Mouse (Mus musculus) intestine, embryonic 15.5 days (tissue): ENCODE results near the gene Dennd2a. TPM values are rescaled to one million over a fixed set of nuclear protein-coding genes. Genes with fewer than 3 reads are reported as not detected.

Source experiments
- ATAC-seq: fragments of 200-750 bp; cut with Nextera tagmentation; 2 replicates; pipeline ENCODE4 v1.8.0; 2017; ENCODE audit warnings: moderate TSS enrichment, moderate library complexity
- H3K27ac ChIP-seq: fragments of 300-500 bp; sonication (generic); 2 replicates; pipeline ENCODE4 v1.5.1; 2015; ENCODE audit warnings: mild to moderate bottlenecking, inconsistent platforms
- H3K27me3 ChIP-seq: fragments of 300-500 bp; sonication (generic); replicated peaks from 2 replicates; pipeline ENCODE4 v1.6.1; 2015; ENCODE audit warnings: inconsistent platforms
- H3K36me3 ChIP-seq: fragments of 300-500 bp; sonication (generic); 2 replicates; pipeline ENCODE4 v1.6.1; 2015; ENCODE audit warnings: inconsistent platforms
- H3K4me1 ChIP-seq: fragments of 300-500 bp; sonication (generic); replicated peaks from 2 replicates; pipeline ENCODE4 v1.6.1; 2015; ENCODE audit warnings: inconsistent platforms
- H3K4me2 ChIP-seq: fragments of 300-500 bp; sonication (generic); replicated peaks from 2 replicates; pipeline ENCODE4 v1.6.1; 2015; ENCODE audit warnings: mild to moderate bottlenecking, inconsistent platforms
- H3K4me3 ChIP-seq: fragments of 300-500 bp; sonication (generic); replicated peaks from 2 replicates; pipeline ENCODE4 v1.5.1; 2015; ENCODE audit warnings: inconsistent platforms
- H3K9ac ChIP-seq: fragments of 300-500 bp; sonication (generic); 2 replicates; pipeline ENCODE4 v1.6.1; 2015; ENCODE audit warnings: inconsistent platforms
- H3K9me3 ChIP-seq: fragments of 300-500 bp; sonication (generic); 2 replicates; pipeline ENCODE4 v1.6.1; 2016; ENCODE audit warnings: inconsistent platforms
- WGBS: fragments of 180-500 bp; shearing (Covaris S2); methylation state at CpG from one replicate; pipeline ENCODE4 v1.1.7; 2015; 5-methylcytosine and 5-hydroxymethylcytosine counted together
- polyA plus RNA-seq: library from polyadenylated mRNA; unstranded; fragments of >200 nt; fragmentation: Nextera tagmentation; extraction: Ambion mirVana; gene quantifications from 2 replicates; pipeline ENCODE4 v1.2.1, GENCODE M21; 2015

Dennd2a gene
- polyA plus RNA-seq, 1 experiment from 2014 or later, result 12.3 TPM

DNA sequence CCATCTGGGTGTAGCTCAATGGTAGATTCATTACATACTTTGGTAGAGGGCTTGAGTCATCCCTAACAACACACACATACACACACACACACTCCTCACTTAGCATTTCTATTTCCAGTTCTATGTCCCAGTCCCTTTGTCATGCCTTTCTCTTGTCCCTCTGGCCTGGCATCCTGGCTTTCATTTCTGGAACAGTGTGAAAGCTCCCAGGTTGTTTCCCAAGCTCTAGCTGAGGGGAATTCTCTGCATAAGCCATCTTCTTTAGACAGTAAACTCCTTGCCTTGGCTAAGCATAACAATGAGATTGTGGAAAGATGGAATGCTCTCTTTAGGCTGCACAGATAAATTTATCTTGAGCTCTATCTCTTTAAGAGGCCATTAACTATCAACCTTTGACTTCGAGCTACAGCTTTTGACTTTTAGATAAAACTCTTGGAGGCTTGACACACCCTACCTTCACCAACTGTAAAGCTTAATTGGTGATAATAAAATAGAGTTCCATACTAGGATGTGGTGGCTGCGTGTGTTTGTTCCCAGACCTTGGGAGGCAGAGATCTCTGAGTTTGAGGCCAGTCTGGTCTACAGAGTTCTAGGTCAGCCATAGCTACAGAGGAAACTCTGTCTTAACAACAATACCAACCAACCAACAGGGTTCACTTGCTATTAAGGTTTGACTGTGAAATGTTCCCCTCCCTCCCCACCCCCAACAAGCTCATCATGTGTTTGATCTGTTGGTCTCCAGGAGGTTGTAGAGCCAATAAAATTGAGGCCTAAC, 123.4 kb downstream of the Dennd2a start:
- Histone ChIP-seq H3K27me3 (no peaks in the 10 kb centered on the region), H3K27ac (no peak overlapping the region), H3K4me2 (no peak overlapping the region), H3K9me3 (no peaks in the 10 kb centered on the region), H3K4me1 (no peaks in the 10 kb centered on the region), H3K36me3 (no peaks in the 10 kb centered on the region), H3K9ac (no peak overlapping the region), H3K4me3 (no peak overlapping the region)
- ATAC-seq, result peak; percentile 81
- 50% methylated on average over 2 of the region's 2 CpGs for WGBS

DNA sequence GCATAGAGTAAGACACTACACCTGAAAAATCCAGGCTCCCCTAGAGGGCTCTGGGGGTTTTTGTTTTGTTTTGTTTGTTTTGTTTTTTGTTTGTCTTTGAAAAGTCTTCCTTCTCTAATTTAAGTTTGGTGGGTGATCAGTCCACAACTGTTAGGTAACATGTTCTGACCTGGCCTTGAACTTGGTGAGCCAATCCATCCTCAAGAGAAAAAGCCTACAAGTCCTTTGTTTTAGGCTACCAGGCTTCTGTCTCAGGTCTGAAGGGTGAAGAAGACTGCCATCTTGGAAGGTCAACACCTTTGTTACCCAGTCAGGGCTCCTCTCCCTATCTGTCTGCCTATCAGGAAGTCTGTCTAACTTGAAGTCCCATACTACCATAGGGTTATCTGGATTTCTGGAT, 124.0 kb downstream of the Dennd2a start:
- H3K27ac ChIP-seq, result no peak overlapping the region
- no peaks in the 10 kb centered on the region for H3K36me3 ChIP-seq
- no peak overlapping the region for H3K4me3 ChIP-seq
- peak; percentile 29 for ATAC-seq
- H3K4me2 ChIP-seq, result no peak overlapping the region
- no peaks in the 10 kb centered on the region for H3K4me1 ChIP-seq
- no peak overlapping the region for H3K9ac ChIP-seq
- no peaks in the 10 kb centered on the region for H3K9me3 ChIP-seq
- H3K27me3 ChIP-seq, result no peaks in the 10 kb centered on the region

DNA sequence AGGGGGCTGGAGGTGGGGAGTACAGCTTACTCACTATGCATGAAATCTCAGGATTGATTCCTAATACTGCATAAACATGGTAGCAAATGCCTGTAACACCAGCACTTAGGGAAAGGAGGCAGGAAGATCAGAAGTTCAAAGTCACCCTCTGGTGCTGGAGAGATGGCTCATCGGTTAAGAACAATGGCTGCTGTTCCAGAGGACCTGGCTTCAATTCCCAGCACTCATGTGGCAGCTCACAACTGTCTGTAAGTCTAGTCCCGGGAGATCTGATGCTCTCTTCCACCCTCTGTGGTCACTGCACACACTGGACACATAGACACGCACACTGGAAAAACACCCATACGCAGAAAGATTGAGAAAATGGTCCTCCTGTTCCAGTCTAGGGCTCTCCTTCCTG, 124.5 kb downstream of the Dennd2a start:
- Histone ChIP-seq H3K4me1 (no peaks in the 10 kb centered on the region), H3K4me2 (no peak overlapping the region), H3K9me3 (no peaks in the 10 kb centered on the region), H3K27me3 (no peaks in the 10 kb centered on the region), H3K9ac (no peak overlapping the region), H3K4me3 (no peak overlapping the region), H3K36me3 (no peaks in the 10 kb centered on the region), H3K27ac (no peak overlapping the region)
- no peak for ATAC-seq
- WGBS, result 82% methylated on average over 4 of the region's 4 CpGs

DNA sequence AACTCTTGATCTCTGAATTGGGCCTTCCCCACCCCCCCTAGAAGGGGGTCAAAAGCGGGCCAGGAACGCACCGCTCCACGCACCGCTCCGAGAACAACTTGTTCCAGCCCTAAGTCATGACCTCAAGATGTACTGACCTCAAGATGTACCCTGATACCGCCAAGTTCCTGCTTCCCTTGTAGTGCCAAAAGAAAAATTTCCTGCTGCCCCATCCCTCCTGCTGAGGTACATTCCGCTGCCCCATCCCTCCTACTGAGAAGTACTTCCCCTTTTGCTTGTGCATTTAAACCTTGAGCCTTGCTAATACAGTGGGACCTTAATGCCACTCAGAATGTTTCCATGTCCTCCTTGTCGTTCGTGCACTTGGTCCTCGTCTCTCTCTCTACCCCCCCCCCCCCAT, 126.9 kb downstream of the Dennd2a start:
- Histone ChIP-seq H3K36me3 (no peaks in the 10 kb centered on the region), H3K9ac (no peak overlapping the region), H3K4me3 (no peak overlapping the region), H3K4me2 (no peak overlapping the region), H3K9me3 (no peaks in the 10 kb centered on the region), H3K27ac (no peak overlapping the region), H3K4me1 (no peaks in the 10 kb centered on the region), H3K27me3 (no peaks in the 10 kb centered on the region)
- no peak for ATAC-seq
- 79% methylated on average over 11 of the region's 11 CpGs for WGBS

DNA sequence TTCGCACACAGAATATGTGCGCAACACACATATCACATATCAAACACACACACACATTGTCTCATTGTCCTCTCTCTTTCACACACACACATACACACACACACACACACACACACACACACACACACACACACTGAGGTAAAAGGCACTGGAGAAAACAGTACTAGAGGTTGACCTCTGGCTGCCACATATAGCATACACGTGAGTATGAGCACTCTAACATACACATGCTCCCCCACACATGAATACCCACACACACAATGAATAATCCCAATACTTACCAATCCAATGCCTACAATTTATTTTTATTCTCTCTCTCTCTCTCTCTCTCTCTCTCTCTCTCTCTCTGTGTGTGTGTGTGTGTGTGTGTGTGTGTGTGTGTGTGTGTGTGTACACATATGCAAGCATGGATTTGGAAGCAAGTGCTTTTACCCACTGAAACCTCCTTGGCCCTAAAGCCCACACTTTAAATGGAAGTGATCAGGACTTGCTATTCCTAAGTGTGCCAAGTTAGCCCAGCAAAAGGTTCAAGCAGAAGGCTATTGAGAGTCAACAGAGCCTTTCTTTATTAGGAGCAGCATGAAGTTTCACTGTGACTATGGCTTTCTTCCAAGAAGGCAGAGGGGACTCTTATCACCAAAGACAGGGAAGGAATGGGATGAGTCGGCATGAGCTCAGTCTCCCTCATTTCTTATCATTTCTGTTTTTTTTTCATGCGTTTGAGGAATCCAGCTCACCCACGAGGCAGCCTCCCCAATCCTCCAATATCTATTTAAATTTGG, 128.5 kb downstream of the Dennd2a start:
- Histone ChIP-seq H3K4me1 (no peaks in the 10 kb centered on the region), H3K4me3 (no peak overlapping the region), H3K4me2 (no peak overlapping the region), H3K27ac (no peak overlapping the region), H3K9ac (no peak overlapping the region), H3K9me3 (no peaks in the 10 kb centered on the region), H3K27me3 (no peaks in the 10 kb centered on the region), H3K36me3 (no peaks in the 10 kb centered on the region)
- WGBS, result 70% methylated on average over 6 of the region's 6 CpGs
- ATAC-seq, result no peak

- H3K27ac ChIP-seq, result no peak overlapping the region
- no peaks in the 10 kb centered on the region for H3K9me3 ChIP-seq
- H3K4me2 ChIP-seq, result no peak overlapping the region
- H3K9ac ChIP-seq, result no peak overlapping the region
- WGBS, result 68% methylated on average over 4 of the region's 4 CpGs
- H3K4me1 ChIP-seq, result no peaks in the 10 kb centered on the region
- H3K4me3 ChIP-seq, result no peak overlapping the region
- ATAC-seq, result no peak
- no peaks in the 10 kb centered on the region for H3K36me3 ChIP-seq
- no peaks in the 10 kb centered on the region for H3K27me3 ChIP-seq
Measured at GRCm38 (mm10) chr6:39427276-39428003, 130.2 kb downstream of the Dennd2a start.

- H3K27me3 ChIP-seq, result no peaks in the 10 kb centered on the region; the same call in 1 of the 2 replicates
Measured at GRCm38 (mm10) chr6:39426725-39427124, 130.9 kb downstream of the Dennd2a start.

DNA sequence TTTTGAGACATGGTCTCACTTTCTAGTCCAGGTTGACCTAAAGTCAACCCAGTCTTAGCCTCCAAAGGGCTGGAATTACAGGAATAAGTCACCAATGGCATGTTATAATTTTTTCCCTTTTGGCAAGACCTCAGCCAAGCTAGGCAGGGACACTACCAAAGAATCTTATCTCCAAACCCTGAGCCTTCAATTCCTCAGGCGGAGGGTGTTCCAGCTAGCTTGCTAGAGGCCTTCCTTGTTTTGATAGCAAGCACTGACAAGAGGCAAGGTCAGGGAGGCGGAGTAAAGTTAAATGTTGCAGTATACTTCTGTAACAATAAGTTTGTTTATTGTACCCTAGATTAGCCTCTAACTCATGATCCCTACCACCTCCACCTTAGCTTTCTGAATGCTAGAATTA, 132.5 kb downstream of the Dennd2a start:
- WGBS, result 84% methylated on average over 2 of the region's 2 CpGs
- H3K9ac ChIP-seq, result no peak overlapping the region
- H3K4me2 ChIP-seq, result no peak overlapping the region
- no peaks in the 10 kb centered on the region for H3K4me1 ChIP-seq
- H3K27me3 ChIP-seq, result no peaks in the 10 kb centered on the region; the same call in 1 of the 2 replicates
- no peaks in the 10 kb centered on the region for H3K36me3 ChIP-seq
- no peaks in the 10 kb centered on the region for H3K9me3 ChIP-seq
- ATAC-seq, result no peak
- no peak overlapping the region for H3K4me3 ChIP-seq
- H3K27ac ChIP-seq, result no peak overlapping the region

More at GRCm38 (mm10) chr6:39426725-39427124, 130.9 kb downstream of the Dennd2a start:
- no peaks in the 10 kb centered on the region for H3K4me1 ChIP-seq
- H3K9me3 ChIP-seq, result no peaks in the 10 kb centered on the region
- H3K4me2 ChIP-seq, result no peak overlapping the region
- ATAC-seq, result no peak
- WGBS, result 74% methylated on average over 4 of the region's 4 CpGs
- no peak overlapping the region for H3K27ac ChIP-seq
- H3K36me3 ChIP-seq, result no peaks in the 10 kb centered on the region
- no peak overlapping the region for H3K9ac ChIP-seq
- H3K4me3 ChIP-seq, result no peak overlapping the region

DNA sequence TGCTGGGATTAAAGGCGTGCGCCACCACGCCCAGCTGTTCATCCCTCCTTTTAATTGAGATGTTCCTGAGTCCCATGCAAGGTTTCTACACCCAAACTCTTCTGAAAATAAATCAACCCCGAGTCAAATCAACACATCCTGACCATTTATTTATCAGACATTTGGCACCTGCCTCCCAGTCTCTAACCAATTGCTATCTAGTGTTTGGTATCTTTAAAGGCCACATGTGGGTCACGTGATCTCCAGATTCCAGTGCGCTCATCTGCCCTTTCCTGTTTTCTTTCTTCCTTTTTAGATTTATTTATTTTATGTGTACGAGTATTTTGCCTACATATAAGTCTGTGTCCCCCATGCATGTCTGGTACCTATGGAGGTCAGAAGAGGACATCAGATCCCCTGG, 134.0 kb downstream of the Dennd2a start:
- Histone ChIP-seq H3K4me1 (no peaks in the 10 kb centered on the region; the same call in 1 of the 2 replicates), H3K9me3 (no peaks in the 10 kb centered on the region), H3K36me3 (no peaks in the 10 kb centered on the region), H3K27me3 (no peaks in the 10 kb centered on the region; the same call in 1 of the 2 replicates), H3K4me2 (no peak overlapping the region), H3K27ac (no peak overlapping the region), H3K9ac (no peak overlapping the region), H3K4me3 (no peak overlapping the region)
- ATAC-seq, result no peak
- WGBS, result 92% methylated on average over 7 of the region's 7 CpGs

DNA sequence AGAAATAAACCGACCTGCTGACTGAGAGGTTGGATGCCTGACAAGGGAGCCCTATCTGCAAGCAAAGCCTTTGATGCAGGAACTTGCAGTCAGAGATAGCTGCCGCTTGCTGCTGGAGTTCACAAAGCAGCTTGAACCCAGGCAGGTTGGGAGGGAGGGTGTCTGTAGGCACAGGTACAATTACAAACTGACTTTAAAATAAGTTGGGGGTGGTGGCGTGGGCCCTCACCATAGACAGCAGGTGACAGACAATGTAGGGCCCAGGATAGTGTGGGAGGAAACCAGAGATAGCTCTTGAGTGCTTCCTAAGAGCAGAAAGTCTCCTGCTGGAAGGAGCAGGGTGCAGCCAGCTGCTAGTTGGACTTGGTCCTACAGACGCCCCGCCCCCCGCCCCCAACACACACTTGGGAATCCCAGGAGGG, 134.5 kb downstream of the Dennd2a start:
- Histone ChIP-seq H3K9me3 (no peaks in the 10 kb centered on the region), H3K27me3 (no peaks in the 10 kb centered on the region; the same call in 1 of the 2 replicates), H3K4me1 (no peaks in the 10 kb centered on the region; the same call in 1 of the 2 replicates), H3K27ac (no peak overlapping the region), H3K4me2 (no peak overlapping the region), H3K9ac (no peak overlapping the region), H3K4me3 (no peak overlapping the region), H3K36me3 (no peaks in the 10 kb centered on the region)
- 54% methylated on average over 6 of the region's 6 CpGs for WGBS
- ATAC-seq, result no peak

GRCm38 (mm10) chr6:39420867-39421266, 136.8 kb downstream of the Dennd2a start:
- Histone ChIP-seq H3K4me2 (no peak overlapping the region), H3K27me3 (no peaks in the 10 kb centered on the region; the same call in 1 of the 2 replicates), H3K9me3 (no peaks in the 10 kb centered on the region), H3K36me3 (no peaks in the 10 kb centered on the region), H3K4me1 (no peaks in the 10 kb centered on the region; the same call in 1 of the 2 replicates), H3K27ac (no peak overlapping the region), H3K9ac (no peak overlapping the region), H3K4me3 (no peak overlapping the region)
- ATAC-seq, result no peak
- 47% methylated on average over 4 of the region's 4 CpGs for WGBS
